29 mouse cellular contexts compared by ENCODE assay signal in the genomic region with DNA sequence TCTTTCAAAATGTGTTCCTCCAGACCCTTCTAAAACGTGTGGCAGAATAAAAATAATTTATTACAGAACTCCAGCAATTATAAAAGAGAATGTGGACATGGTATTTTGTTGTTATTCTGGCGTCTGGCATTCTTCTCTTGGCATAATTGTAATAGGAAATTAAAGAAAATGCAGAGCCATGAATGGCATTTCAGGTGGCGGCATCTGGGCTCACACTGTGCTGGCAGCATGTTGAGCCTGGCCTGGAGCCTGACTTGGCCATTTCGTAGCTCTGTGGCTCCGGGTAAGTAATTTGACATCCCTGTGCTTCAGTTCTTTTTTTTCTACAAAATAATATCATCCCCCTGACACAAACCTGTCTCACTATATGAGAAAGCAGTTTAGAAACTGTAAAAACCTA.
DNase-seq lines count a peak whose midpoint lies in the region; ATAC-seq and TF ChIP-seq lines count a peak whose summit lies in the region.
"Had no signal": no experiment of that assay in that cellular context is flagged by ENCODE, and none has a peak within 500 bp of the region (broad histone marks: within the 10 kb centered on the region; RNA-seq: fewer than 3 reads in every experiment).

No protein-coding gene starts in this region.

- intact Hi-C loops in gastrocnemius, adult 2 months (cut with DNase I): no loop called here
- intact Hi-C loops in gastrocnemius, postnatal 36 days (cut with DNase I): no loop called here

- H3K27ac ChIP-seq in gastrocnemius, adult 2 months: no peak overlapping the region
- H3K27ac ChIP-seq: embryonic facial prominence, embryonic 10.5 days; embryonic facial prominence, embryonic 15.5 days; forebrain, embryonic 12.5 days; heart, embryonic 10.5 days; heart, embryonic 15.5 days; hindbrain, embryonic 12.5 days; liver, embryonic 14.5 days; midbrain, embryonic 15.5 days; stomach, postnatal 0 days had no signal

- no peak for DNase-seq in cerebellum, adult 9-11 months
- DNase-seq in gastrocnemius, adult 2 months: peak; percentile 26
- no peak for DNase-seq in gastrocnemius, postnatal 36 days
- DNase-seq in Muller cell, postnatal 12 days (ENCODE audit: inconsistent ontology term): peak; percentile 73
- DNase-seq in cerebellum, postnatal 14 days: peak; percentile 71 to 84
- no peak for DNase-seq in adrenal gland, adult (ENCODE audit: inconsistent age in 2 of 2, low spot score in 1 of 2)
- no peak for DNase-seq in ovary, postnatal 14 days (ENCODE audit: low spot score)
- DNase-seq: adrenal gland, postnatal 10 days; heart, adult 11 months; heart, postnatal 36 days; kidney, adult 11 months; kidney, postnatal 14 days; liver; lung, embryonic 14.5 days; lung, postnatal 14 days; right cerebral cortex, adult 18-20 months; right cerebral cortex, postnatal 4 days; thymus, adult 18-20 months; thymus, postnatal 25 days had no signal

- ATAC-seq in cerebellum, adult (ENCODE audit: insufficient number of reproducible peaks, low FRiP score, low TSS enrichment): peak; percentile 52; the same call in 1 of the 2 replicates
- ATAC-seq: midbrain, embryonic 15.5 days had no signal

- H3K4me3 ChIP-seq in gastrocnemius, adult 2 months: no peak overlapping the region
- H3K4me3 ChIP-seq: embryonic facial prominence, embryonic 10.5 days; embryonic facial prominence, embryonic 15.5 days; forebrain, embryonic 12.5 days; heart, embryonic 10.5 days; heart, embryonic 15.5 days; hindbrain, embryonic 12.5 days; midbrain, embryonic 15.5 days had no signal

- TF ChIP-seq CTCF in gastrocnemius, adult 2 months (IDR thresholded peaks at IDR 0.05): no peak

Comparison
In these comparisons a context has a peak if more than half of its experiments do, and no peak if none do; other contexts are left out.
1. DNase-seq: peak in gastrocnemius, adult 2 months (single experiment), Muller cell, postnatal 12 days (single experiment) and cerebellum, postnatal 14 days (2 of 2); none in cerebellum, adult 9-11 months (single experiment), gastrocnemius, postnatal 36 days (0 of 2), adrenal gland, adult (0 of 2) and ovary, postnatal 14 days (single experiment).